Mouse (Mus musculus): Measurements from ENCODE around the gene Lztr1.

DNA sequence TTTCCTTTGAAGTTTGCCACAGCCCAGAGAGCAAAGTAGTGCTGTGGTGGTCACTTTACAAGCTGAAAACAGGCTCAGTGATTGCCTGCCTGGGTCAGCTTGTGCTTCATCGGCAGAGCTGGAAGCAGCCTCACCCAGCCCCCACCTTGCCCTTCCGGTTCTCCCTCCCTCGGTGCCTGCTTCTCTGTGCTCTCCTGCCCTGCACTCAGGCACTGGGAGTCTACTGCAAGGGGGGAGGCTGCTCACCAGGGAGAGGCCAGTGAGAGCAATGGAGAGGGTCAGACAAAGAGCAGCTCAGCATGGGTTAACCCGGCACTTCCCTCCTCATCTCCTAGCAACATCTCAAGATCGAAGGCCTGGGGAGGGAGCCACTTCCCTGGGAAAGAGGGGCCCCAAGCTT lies 50.3 kb downstream of the Lztr1 start:
- TF ChIP-seq CTCF (IDR thresholded peaks at IDR 0.05; ENCODE audit: low read depth, low read length): no peak
- no peak for TF ChIP-seq POLR2A (IDR thresholded peaks at IDR 0.05; ENCODE audit: borderline replicate concordance, low read depth, low read length)
